Mouse (Mus musculus): ENCODE data around the gene Mtg1. TPM values are rescaled to one million over a fixed set of nuclear protein-coding genes. Genes with fewer than 3 reads are reported as not detected.

Gene Mtg1
- polyA plus RNA-seq, 1 experiment from 2014 or later = 36.8 TPM

DNA sequence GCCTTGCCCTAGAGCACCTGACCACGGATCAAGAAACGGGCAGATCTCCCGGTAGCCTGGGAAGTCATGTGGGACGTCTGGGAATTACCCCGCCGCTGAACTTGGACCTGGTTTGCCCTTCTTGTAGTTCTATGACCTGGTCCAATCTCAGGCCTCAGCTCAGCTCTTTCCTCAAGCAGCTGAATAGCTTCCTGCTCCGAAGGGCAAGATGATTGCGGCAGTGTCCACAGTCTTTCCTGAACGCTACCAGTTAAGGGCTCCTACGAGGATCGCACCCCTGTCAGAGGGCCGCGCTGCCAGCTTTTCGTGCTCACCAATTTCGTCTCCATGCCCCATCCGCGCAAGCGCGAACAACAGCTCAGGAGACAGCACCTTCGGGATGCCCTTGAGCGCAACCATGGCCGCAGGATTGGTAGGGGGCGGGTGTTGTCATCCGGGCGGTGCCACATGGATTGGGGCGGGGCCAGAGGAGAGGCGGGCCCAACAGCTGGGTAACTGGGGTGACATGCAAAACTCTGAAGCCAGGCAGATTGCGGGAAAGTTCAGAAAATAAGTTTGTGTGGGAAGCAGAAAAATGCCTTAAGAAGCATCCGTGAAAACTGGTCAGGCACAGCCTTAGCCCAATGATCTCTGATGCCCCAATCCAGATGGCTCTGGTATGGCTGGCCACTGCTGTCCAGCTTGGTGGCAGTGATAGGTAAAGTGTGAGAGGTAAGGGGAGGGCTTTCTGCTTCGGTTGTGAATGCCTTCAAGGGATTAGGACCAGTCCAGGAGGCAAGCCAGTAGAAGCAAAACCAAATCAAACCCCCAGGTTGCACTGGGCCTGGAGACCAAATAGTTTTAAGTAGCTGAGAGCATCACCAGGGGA is 35.1 kb upstream of the Mtg1 start, which contains the start of gene Fuom:
Gene Fuom, minus strand, starts transcription at position 449 of the 868 bp plus-strand sequence.
- peaks cover 13% of the 10 kb centered on the region for H3K4me1 ChIP-seq (ENCODE audit: control insufficient read depth, insufficient read depth, low read length)
- H3K36me3 ChIP-seq (ENCODE audit: control insufficient read depth, insufficient read depth) = peaks cover 20% of the 10 kb centered on the region
- H3K27me3 ChIP-seq (ENCODE audit: control insufficient read depth, insufficient read depth, low read length) = no peaks in the 10 kb centered on the region
- ATAC-seq (replicated peaks; ENCODE audit: extremely low read depth, insufficient read depth, low FRiP score) = peak; percentile 95
- H3K4me2 ChIP-seq (ENCODE audit: low read depth, low read length) = peak within 1 kb of the TSS; percentile 74
- H3K9me3 ChIP-seq (replicated peaks; ENCODE audit: control insufficient read depth, low read length) = no peaks in the 10 kb centered on the region
- H3K9ac ChIP-seq (ENCODE audit: low read length) = peak within 1 kb of the TSS; percentile 80
- peak within 1 kb of the TSS; percentile 56 for H3K4me3 ChIP-seq (ENCODE audit: low read length)
- peak within 1 kb of the TSS; percentile 94 for H3K27ac ChIP-seq (ENCODE audit: low read length)
- 2% methylated on average over 30 of the region's 30 CpGs for WGBS

DNA sequence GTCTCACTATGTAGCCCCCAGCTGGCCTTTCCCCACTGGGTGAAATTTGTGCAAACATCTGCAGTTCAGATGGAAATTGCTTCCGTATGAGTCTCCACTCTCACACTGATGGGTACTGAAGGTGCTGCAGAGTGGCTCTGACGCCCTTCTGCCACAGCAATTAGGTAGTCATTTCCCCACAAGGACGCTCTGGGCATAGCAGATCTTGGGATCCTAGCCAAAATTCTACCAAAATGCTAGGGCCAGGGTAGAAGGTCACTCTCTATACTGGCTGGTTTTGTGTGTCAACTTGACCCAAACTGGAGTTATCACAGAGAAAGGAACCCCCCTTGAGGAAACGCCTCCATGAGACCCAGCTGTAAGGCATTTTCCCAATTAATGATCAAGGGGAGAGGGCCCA is 33.4 kb upstream of the Mtg1 start:
- Histone ChIP-seq H3K27me3 (ENCODE audit: control insufficient read depth, insufficient read depth, low read length) (no peaks in the 10 kb centered on the region), H3K4me2 (ENCODE audit: low read depth, low read length) (no peak overlapping the region), H3K9me3 (replicated peaks; ENCODE audit: control insufficient read depth, low read length) (no peaks in the 10 kb centered on the region), H3K9ac (ENCODE audit: low read length) (no peak overlapping the region), H3K4me1 (ENCODE audit: control insufficient read depth, insufficient read depth, low read length) (peaks cover 13% of the 10 kb centered on the region), H3K27ac (ENCODE audit: low read length) (no peak overlapping the region), H3K4me3 (ENCODE audit: low read length) (no peak overlapping the region), H3K36me3 (ENCODE audit: control insufficient read depth, insufficient read depth) (peaks cover 37% of the 10 kb centered on the region)
- no peak for ATAC-seq (replicated peaks; ENCODE audit: extremely low read depth, insufficient read depth, low FRiP score)
- 77% methylated on average over 4 of the region's 4 CpGs for WGBS

DNA sequence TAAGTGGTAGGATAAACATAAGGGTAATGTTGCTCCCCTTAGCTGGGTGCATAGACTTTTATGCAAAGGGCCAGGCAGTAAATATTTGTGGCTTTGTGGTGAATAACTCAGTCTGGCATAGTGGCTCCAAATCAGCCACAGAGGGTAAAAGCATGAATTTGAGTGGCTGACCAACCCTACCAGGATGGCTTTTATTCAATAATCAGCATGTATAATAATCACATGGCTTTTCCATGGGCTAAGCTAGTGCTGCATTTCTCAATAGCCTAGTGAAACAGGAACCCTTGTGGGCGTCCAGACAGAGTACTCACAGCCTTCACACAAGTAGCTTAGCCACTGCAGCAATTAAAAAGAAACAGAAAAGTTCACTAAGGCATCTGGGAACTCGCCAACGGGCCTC is 25.4 kb upstream of the Mtg1 start:
- WGBS = 65% methylated on average over 3 of the region's 3 CpGs
- no peaks in the 10 kb centered on the region for H3K27me3 ChIP-seq (ENCODE audit: control insufficient read depth, insufficient read depth, low read length)
- 0 out of 2 replicates have a peak, but pooled peaks cover 3% of the 10 kb centered on the region for H3K4me1 ChIP-seq (ENCODE audit: control insufficient read depth, insufficient read depth, low read length)
- no peak overlapping the region for H3K4me2 ChIP-seq (ENCODE audit: low read depth, low read length)
- no peak for ATAC-seq (replicated peaks; ENCODE audit: extremely low read depth, insufficient read depth, low FRiP score)
- H3K9ac ChIP-seq (ENCODE audit: low read length) = no peak overlapping the region
- no peak overlapping the region for H3K27ac ChIP-seq (ENCODE audit: low read length)
- no peaks in the 10 kb centered on the region for H3K9me3 ChIP-seq (replicated peaks; ENCODE audit: control insufficient read depth, low read length)
- H3K4me3 ChIP-seq (ENCODE audit: low read length) = no peak overlapping the region
- peaks cover 52% of the 10 kb centered on the region for H3K36me3 ChIP-seq (ENCODE audit: control insufficient read depth, insufficient read depth)

DNA sequence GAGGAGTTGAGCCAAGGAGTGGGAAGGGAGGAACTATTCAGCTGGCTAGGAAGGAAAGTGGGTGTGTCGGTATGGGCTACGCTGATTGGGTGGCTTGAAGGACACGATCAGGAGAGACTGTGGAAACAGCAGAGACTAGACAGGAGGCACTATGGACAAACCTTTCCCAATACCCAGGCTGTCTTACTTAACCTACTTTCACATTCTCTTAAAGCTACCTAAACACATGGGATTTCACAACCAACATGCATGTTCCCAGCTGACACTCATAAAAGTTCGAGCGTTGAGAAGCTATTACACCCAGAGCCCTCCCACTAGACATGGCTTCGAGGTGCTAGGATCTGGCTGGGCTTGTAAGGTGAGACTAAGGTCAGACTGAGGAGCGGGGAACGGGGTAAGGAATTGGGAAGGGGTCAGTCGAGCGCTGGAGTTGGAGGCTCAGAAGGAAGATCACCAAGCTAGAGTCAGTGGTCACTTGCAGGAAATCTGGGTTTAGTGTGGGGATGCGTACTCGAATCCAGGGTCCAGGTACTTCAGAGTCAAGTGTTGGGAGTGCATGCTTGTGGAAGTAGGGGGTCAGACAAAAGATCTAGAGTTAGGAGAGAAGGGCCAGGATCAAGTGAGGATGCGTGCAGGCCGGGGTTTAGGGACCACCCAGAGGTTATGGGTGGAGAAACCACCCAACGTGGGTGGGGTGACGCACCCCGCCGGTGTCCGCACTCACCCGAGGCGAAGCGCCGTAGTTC is 21.6 kb upstream of the Mtg1 start, which contains the start of gene Paox:
Gene Paox, plus strand, starts transcription at position 217 of the 746 bp plus-strand sequence.
- H3K9ac ChIP-seq (ENCODE audit: low read length) = peak within 1 kb of the TSS; percentile 90
- H3K4me2 ChIP-seq (ENCODE audit: low read depth, low read length) = peak within 1 kb of the TSS; percentile 80
- peaks cover 14% of the 10 kb centered on the region for H3K36me3 ChIP-seq (ENCODE audit: control insufficient read depth, insufficient read depth)
- 0 out of 2 replicates have a peak, but pooled peaks cover 3% of the 10 kb centered on the region for H3K4me1 ChIP-seq (ENCODE audit: control insufficient read depth, insufficient read depth, low read length)
- no peaks in the 10 kb centered on the region for H3K9me3 ChIP-seq (replicated peaks; ENCODE audit: control insufficient read depth, low read length)
- ATAC-seq (replicated peaks; ENCODE audit: extremely low read depth, insufficient read depth, low FRiP score) = peak; percentile 80
- H3K27me3 ChIP-seq (ENCODE audit: control insufficient read depth, insufficient read depth, low read length) = no peaks in the 10 kb centered on the region
- WGBS = 1% methylated on average over 23 of the region's 23 CpGs
- peak within 1 kb of the TSS; percentile 75 for H3K4me3 ChIP-seq (ENCODE audit: low read length)
- peak within 1 kb of the TSS; percentile 94 for H3K27ac ChIP-seq (ENCODE audit: low read length)

DNA sequence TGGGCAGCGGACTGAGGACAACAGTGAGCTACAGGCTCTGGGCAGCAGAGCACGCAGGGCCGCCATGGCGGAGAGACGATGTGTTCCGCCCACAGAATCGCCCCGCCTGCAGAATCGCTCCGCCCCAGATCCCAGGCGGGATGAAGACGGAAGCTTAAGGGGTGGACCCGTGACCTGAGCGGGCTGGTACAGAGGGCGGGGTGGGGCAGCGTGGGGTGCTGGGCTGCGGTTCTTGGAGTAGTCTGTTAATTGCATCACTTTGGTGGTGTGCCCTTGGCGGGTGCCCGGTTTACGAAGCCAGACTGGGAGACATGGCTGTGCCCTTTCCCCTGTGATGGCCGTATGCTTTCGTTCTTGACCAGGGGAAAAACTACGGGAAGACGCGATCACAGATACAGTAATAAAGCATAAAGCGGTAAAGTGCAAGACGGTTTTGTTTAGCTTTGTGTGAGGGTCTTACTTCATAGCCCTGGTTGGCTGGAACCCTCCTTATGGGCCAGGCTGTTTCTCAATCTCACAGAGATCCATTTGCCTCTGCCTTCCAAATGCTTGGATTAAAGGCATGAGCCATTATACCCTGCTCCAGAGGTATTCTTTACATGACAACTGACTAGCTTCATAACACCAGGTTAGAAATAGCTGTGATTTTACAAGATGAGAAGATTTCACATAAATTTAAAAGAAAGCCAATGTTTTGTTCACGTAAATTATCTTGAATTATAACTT is 20.9 kb upstream of the Mtg1 start, which contains the start of gene Echs1:
Gene Echs1, minus strand, starts transcription at position 148 of the 726 bp plus-strand sequence.
- 3% methylated on average over 28 of the region's 28 CpGs for WGBS
- H3K4me1 ChIP-seq (ENCODE audit: control insufficient read depth, insufficient read depth, low read length) = 0 out of 2 replicates have a peak, but pooled peaks cover 3% of the 10 kb centered on the region
- H3K27me3 ChIP-seq (ENCODE audit: control insufficient read depth, insufficient read depth, low read length) = no peaks in the 10 kb centered on the region
- no peaks in the 10 kb centered on the region for H3K9me3 ChIP-seq (replicated peaks; ENCODE audit: control insufficient read depth, low read length)
- peak within 1 kb of the TSS; percentile 90 for H3K9ac ChIP-seq (ENCODE audit: low read length)
- H3K27ac ChIP-seq (ENCODE audit: low read length) = peak within 1 kb of the TSS; percentile 94
- H3K4me2 ChIP-seq (ENCODE audit: low read depth, low read length) = peak within 1 kb of the TSS; percentile 80
- peak within 1 kb of the TSS; percentile 75 for H3K4me3 ChIP-seq (ENCODE audit: low read length)
- ATAC-seq (replicated peaks; ENCODE audit: extremely low read depth, insufficient read depth, low FRiP score) = peak; percentile 95
- H3K36me3 ChIP-seq (ENCODE audit: control insufficient read depth, insufficient read depth) = peaks cover 9% of the 10 kb centered on the region

DNA sequence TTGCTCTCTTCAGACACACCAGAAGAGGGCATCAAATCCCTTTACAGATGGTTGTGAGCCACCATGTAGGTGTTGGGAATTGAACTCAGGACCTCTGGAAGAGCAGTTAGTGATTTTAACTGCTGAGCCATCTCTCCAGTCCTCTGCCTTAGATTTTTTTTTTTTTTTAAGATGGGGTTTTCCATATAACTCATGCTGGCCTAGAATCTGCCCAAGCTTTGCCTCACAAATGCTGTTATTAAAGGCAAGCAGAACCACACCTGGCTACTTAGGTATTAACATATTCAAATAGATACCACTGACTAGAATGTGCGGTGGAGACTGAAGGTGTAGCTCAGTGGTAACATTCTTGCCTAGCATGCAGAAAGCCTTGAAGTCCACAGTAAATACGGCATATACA is 16.9 kb upstream of the Mtg1 start:
- no peak for ATAC-seq (replicated peaks; ENCODE audit: extremely low read depth, insufficient read depth, low FRiP score)
- Histone ChIP-seq H3K27me3 (ENCODE audit: control insufficient read depth, insufficient read depth, low read length) (no peaks in the 10 kb centered on the region), H3K36me3 (ENCODE audit: control insufficient read depth, insufficient read depth) (no peaks in the 10 kb centered on the region), H3K4me2 (ENCODE audit: low read depth, low read length) (no peak overlapping the region), H3K4me3 (ENCODE audit: low read length) (no peak overlapping the region), H3K9ac (ENCODE audit: low read length) (no peak overlapping the region), H3K27ac (ENCODE audit: low read length) (no peak overlapping the region), H3K9me3 (replicated peaks; ENCODE audit: control insufficient read depth, low read length) (no peaks in the 10 kb centered on the region), H3K4me1 (ENCODE audit: control insufficient read depth, insufficient read depth, low read length) (0 out of 2 replicates have a peak, but pooled peaks cover under 1% of the 10 kb centered on the region)
- WGBS = 84% methylated on average over 2 of the region's 2 CpGs

DNA sequence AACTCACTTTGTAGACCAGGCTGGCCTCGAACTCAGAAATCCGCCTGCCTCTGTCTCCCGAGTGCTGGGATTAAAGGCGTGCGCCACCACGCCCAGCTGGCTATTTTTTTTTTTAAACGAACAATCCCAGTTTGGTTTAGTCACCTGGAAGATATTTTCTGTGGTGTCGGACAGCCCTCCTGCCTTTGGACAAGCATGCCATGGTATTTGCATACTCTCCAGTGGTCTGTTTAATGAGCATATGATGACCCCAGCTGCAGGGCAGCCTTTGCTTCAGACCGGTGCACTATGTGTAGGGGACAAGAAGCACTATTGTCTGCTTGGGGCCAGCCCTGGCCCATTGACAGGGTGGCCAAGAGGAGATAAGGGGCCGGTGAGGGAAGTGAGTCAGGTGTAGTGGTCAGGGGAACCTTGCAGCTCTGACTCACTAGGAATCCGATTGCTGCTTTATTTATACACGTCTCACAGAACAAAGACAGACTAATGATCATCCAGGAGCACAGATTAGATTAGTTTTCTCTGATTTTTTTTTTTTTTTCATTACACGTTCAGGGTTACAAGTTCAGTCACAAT is 15.9 kb upstream of the Mtg1 start:
- Histone ChIP-seq H3K9me3 (replicated peaks; ENCODE audit: control insufficient read depth, low read length) (no peaks in the 10 kb centered on the region), H3K4me2 (ENCODE audit: low read depth, low read length) (no peak overlapping the region), H3K4me1 (ENCODE audit: control insufficient read depth, insufficient read depth, low read length) (peaks cover 4% of the 10 kb centered on the region; the same call in 1 of the 2 replicates), H3K4me3 (ENCODE audit: low read length) (no peak overlapping the region), H3K27ac (ENCODE audit: low read length) (no peak overlapping the region), H3K36me3 (ENCODE audit: control insufficient read depth, insufficient read depth) (no peaks in the 10 kb centered on the region), H3K9ac (ENCODE audit: low read length) (no peak overlapping the region), H3K27me3 (ENCODE audit: control insufficient read depth, insufficient read depth, low read length) (no peaks in the 10 kb centered on the region)
- WGBS = 58% methylated on average over 11 of the region's 13 CpGs
- no peak for ATAC-seq (replicated peaks; ENCODE audit: extremely low read depth, insufficient read depth, low FRiP score)

DNA sequence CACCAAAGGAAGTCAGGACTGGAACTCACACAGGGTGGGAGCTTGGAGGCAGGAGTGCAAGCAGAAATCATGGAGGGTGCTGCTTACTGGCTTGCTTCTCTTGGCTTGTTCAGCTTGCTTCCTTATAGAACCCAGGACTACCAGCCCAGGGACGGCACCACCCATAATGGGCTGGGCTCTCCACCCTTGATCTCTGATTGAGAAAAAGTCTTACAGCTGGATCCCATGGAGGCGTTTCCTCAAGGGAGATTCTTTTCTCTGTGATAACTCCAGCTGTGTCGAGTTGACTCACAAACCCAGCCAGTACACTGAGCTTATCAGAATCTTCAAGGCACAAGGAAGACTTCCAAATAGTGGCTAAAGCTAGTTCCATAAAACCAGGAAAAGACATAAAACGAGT is 14.6 kb upstream of the Mtg1 start:
- WGBS = 20% methylated on average over 4 of the region's 4 CpGs

More for the DNA sequence above, 14.6 kb upstream of the Mtg1 start:
- Histone ChIP-seq H3K4me1 (ENCODE audit: control insufficient read depth, insufficient read depth, low read length) (peaks cover 5% of the 10 kb centered on the region), H3K27me3 (ENCODE audit: control insufficient read depth, insufficient read depth, low read length) (no peaks in the 10 kb centered on the region), H3K36me3 (ENCODE audit: control insufficient read depth, insufficient read depth) (no peaks in the 10 kb centered on the region), H3K4me3 (ENCODE audit: low read length) (no peak overlapping the region), H3K9me3 (replicated peaks; ENCODE audit: control insufficient read depth, low read length) (no peaks in the 10 kb centered on the region), H3K4me2 (ENCODE audit: low read depth, low read length) (no peak overlapping the region), H3K27ac (ENCODE audit: low read length) (no peak overlapping the region), H3K9ac (ENCODE audit: low read length) (no peak overlapping the region)
- no peak for ATAC-seq (replicated peaks; ENCODE audit: extremely low read depth, insufficient read depth, low FRiP score)
